Mouse (Mus musculus) midbrain, embryonic 14.5 days (tissue): ENCODE measurements at regions not wholly inside any gene's neighbourhood (a gene's known extent, or its start where the extent isn't known, plus 50 kb on each side); places are given as distances from the start of the nearest gene placed in this dataset.

ENCODE experiments used
- ATAC-seq: fragments of 200-750 bp; cut with Nextera tagmentation; 2 replicates; pipeline ENCODE4 v1.8.0; 2017; ENCODE audit warnings: moderate number of reproducible peaks, moderate library complexity; ENCODE audit not compliant: low FRiP score, low TSS enrichment
- DNase-seq: peaks from one replicate; pipeline ENCODE4 v3.0.0-alpha.2; 2015
- H3K27ac ChIP-seq: fragments of 300-500 bp; sonication (generic); replicated peaks from 2 replicates; pipeline ENCODE4 v1.5.1; 2014; ENCODE audit warnings: mild to moderate bottlenecking, low read depth, low read length, moderate library complexity
- H3K27me3 ChIP-seq: fragments of 300-500 bp; sonication (generic); 2 replicates; pipeline ENCODE4 v1.6.1; 2014; ENCODE audit warnings: low read length, control low read depth, mixed read lengths; ENCODE audit not compliant: control insufficient read depth, insufficient read depth
- H3K36me3 ChIP-seq: fragments of 300-500 bp; sonication (generic); 2 replicates; pipeline ENCODE4 v1.6.1; 2014; ENCODE audit warnings: low read length, control low read depth; ENCODE audit not compliant: control insufficient read depth, insufficient read depth
- H3K4me1 ChIP-seq: fragments of 300-500 bp; sonication (generic); 2 replicates; pipeline ENCODE4 v1.6.1; 2014; ENCODE audit warnings: mild to moderate bottlenecking, antibody characterized with exemption, low read length, control low read depth; ENCODE audit not compliant: control insufficient read depth, insufficient read depth
- H3K4me2 ChIP-seq: fragments of 300-500 bp; sonication (generic); 2 replicates; pipeline ENCODE4 v1.6.1; 2014; ENCODE audit warnings: mild to moderate bottlenecking, low read length, moderate library complexity
- H3K4me3 ChIP-seq: fragments of 300-500 bp; sonication (generic); replicated peaks from 2 replicates; pipeline ENCODE4 v1.5.1; 2014; ENCODE audit warnings: low read depth, low read length
- H3K9ac ChIP-seq: fragments of 300-500 bp; sonication (generic); replicated peaks from 2 replicates; pipeline ENCODE4 v1.6.1; 2014; ENCODE audit warnings: mild to moderate bottlenecking, low read length, moderate library complexity
- H3K9me3 ChIP-seq: fragments of 300-500 bp; sonication (generic); 2 replicates; pipeline ENCODE4 v1.6.1; 2016; ENCODE audit warnings: low read length, control low read depth, mixed read lengths; ENCODE audit not compliant: control insufficient read depth
- WGBS: fragments of 180-500 bp; shearing (Covaris S2); extraction: QIAGEN DNeasy Blood & Tissue Kit; methylation state at CpG from one replicate; pipeline ENCODE4 v1.1.7; 2014; 5-methylcytosine and 5-hydroxymethylcytosine counted together

GRCm38 (mm10) chr8:47615061-47615460, 60.3 kb downstream of the Ing2 start:
- ATAC-seq = no peak

GRCm38 (mm10) chr8:47611773-47612433, 63.5 kb downstream of the Ing2 start:
- Histone ChIP-seq H3K27me3 (no peaks in the 10 kb centered on the region), H3K4me3 (no peak overlapping the region), H3K9ac (no peak overlapping the region), H3K9me3 (no peaks in the 10 kb centered on the region), H3K36me3 (no peaks in the 10 kb centered on the region), H3K4me2 (no peak overlapping the region), H3K27ac (no peak overlapping the region), H3K4me1 (no peaks in the 10 kb centered on the region)
- ATAC-seq = peak; percentile 48; the same call in 1 of the 2 replicates
- peak; percentile 72 for DNase-seq
- WGBS = 65% methylated on average over 11 of the region's 11 CpGs

More at GRCm38 (mm10) chr8:47615061-47615460, 60.3 kb downstream of the Ing2 start:
- H3K36me3 ChIP-seq = no peaks in the 10 kb centered on the region
- no peaks in the 10 kb centered on the region for H3K9me3 ChIP-seq
- H3K4me1 ChIP-seq = no peaks in the 10 kb centered on the region
- no peak overlapping the region for H3K4me2 ChIP-seq
- no peak overlapping the region for H3K4me3 ChIP-seq
- no peak for DNase-seq
- 97% methylated on average over 8 of the region's 8 CpGs for WGBS
- no peaks in the 10 kb centered on the region for H3K27me3 ChIP-seq
- H3K9ac ChIP-seq = no peak overlapping the region
- H3K27ac ChIP-seq = no peak overlapping the region

DNA sequence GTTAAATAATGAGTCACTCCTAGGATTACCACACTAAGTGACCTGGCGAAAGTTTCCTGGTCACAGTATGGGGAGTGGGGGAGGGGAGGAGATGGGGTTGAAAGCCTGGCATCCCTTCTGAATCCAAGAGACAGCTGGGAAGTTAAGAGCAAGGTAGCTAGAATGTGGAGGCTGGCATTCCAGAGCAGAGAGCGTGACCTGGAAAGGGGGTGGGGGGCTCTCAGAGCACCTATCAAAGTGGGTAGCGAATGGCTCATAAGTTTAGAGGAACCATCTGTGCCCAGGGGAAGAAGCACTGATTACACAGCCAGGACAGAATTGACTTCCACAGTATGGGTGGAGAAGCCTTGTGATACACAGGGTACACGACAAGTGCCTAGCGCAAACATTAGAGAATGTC, 65.4 kb downstream of the Ing2 start:
- WGBS = 83% methylated on average over 5 of the region's 5 CpGs
- ATAC-seq (no peak), DNase-seq (no peak)
- H3K27ac ChIP-seq = no peak overlapping the region
- no peaks in the 10 kb centered on the region for H3K27me3 ChIP-seq
- no peaks in the 10 kb centered on the region for H3K36me3 ChIP-seq
- H3K4me2 ChIP-seq = no peak overlapping the region
- H3K9me3 ChIP-seq = no peaks in the 10 kb centered on the region
- no peak overlapping the region for H3K9ac ChIP-seq
- H3K4me1 ChIP-seq = no peaks in the 10 kb centered on the region
- H3K4me3 ChIP-seq = no peak overlapping the region

- Histone ChIP-seq H3K9ac (no peak overlapping the region), H3K9me3 (no peaks in the 10 kb centered on the region), H3K27ac (no peak overlapping the region), H3K4me3 (no peak overlapping the region), H3K4me2 (no peak overlapping the region), H3K27me3 (no peaks in the 10 kb centered on the region), H3K4me1 (no peaks in the 10 kb centered on the region), H3K36me3 (no peaks in the 10 kb centered on the region)
- WGBS = 88% methylated on average over 8 of the region's 8 CpGs
- ATAC-seq (no peak), DNase-seq (no peak)
These were observed 70.9 kb downstream of the Rwdd4a start for GRCm38 (mm10) chr8:47604198-47604835.
